Mouse (Mus musculus): ENCODE measurements at regions not wholly inside any gene's neighbourhood (a gene's known extent, or its start where the extent isn't known, plus 50 kb on each side); places are given as distances from the start of the nearest gene placed in this dataset.

DNA sequence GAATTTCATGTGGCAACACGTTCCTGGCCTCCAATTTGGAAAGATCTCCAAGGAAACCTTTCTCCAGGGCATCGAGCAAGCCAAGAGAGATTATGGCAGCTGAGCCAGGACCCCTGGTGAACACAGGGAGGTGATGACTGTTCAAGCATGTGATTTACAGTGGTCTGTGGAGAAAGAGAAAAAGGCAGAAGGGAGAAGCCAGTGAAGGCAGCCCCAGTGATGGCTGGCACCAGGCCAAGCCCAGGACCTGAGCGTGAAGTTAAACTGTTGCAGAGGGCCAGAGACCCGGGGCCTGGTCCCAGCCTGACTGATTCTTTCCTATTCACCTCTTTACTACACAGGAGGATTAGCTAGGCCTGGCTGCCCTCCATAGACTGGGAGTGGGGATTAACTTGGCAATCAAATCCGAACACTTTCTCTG lies 261.7 kb downstream of the Rybp start:
- Histone ChIP-seq H3K9me3 (no peaks in the 10 kb centered on the region), H3K4me3 (replicated peaks) (no peak overlapping the region), H3K36me3 (no peaks in the 10 kb centered on the region), H3K4me1 (no peaks in the 10 kb centered on the region), H3K4me2 (no peak overlapping the region), H3K27ac (no peak overlapping the region), H3K9ac (no peak overlapping the region), H3K27me3 (replicated peaks) (no peaks in the 10 kb centered on the region)
- ATAC-seq (ENCODE audit: insufficient read depth, low FRiP score, low read depth): peak; percentile 7; the same call in 1 of the 2 replicates
- WGBS: 58% methylated on average over 5 of the region's 5 CpGs

DNA sequence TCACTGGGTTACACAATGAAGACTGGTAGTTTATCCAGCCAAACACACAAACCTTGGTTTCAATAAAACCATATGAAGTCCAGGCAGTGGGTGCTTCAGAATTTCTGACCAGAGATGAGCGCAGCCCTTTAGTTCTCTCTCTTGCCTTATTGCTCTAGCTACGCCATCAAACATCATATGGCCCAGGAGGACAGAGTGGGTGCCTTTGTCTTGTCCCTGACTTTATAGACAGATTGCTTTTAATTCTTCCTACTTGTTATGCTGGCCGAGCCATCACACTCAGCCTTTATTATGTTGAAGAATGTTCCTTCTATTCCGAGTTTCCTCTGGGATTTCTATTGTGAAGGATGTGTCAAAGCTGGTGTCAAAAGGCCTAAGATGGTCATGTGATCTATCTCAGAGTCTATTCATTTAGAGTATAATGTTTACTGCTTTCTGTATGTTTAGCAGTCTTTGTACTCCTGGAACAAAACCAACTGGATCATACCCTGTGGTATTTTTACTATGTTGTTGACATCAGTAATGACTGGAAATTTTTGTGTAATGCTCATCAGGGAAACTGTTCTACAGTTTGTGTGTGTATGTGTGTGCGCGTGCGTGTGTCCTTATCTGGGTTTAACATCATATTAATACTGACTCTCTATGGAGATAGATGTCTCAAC lies 263.7 kb downstream of the Rybp start:
- H3K36me3 ChIP-seq: no peaks in the 10 kb centered on the region
- no peak overlapping the region for H3K27ac ChIP-seq
- no peak overlapping the region for H3K4me3 ChIP-seq (replicated peaks)
- no peaks in the 10 kb centered on the region for H3K9me3 ChIP-seq
- H3K4me2 ChIP-seq: no peak overlapping the region
- no peak for ATAC-seq (ENCODE audit: insufficient read depth, low FRiP score, low read depth)
- H3K9ac ChIP-seq: no peak overlapping the region
- H3K4me1 ChIP-seq: no peaks in the 10 kb centered on the region
- no peaks in the 10 kb centered on the region for H3K27me3 ChIP-seq (replicated peaks)
- 80% methylated on average over 7 of the region's 7 CpGs for WGBS

DNA sequence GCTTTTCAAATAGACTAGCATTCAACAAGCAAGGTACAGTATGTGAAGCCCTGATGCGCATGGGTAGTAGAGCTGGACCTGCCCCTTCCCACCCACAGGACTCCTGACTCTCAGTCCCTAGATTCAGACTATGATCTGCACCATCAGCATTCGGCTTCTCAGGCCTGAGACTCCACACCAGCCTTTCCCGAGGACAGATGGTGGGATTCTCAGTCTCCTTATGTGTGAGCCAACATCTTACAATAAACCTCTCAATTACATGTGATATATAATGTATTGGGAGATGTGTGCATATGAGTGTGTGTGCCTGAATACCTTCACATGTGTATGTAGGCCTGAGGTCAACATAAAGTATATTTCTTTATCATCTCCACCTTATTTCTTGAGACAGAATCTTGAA lies 268.3 kb downstream of the Rybp start:
- ATAC-seq (ENCODE audit: insufficient read depth, low FRiP score, low read depth): no peak
- no peak overlapping the region for H3K4me2 ChIP-seq
- no peak overlapping the region for H3K9ac ChIP-seq
- no peak overlapping the region for H3K27ac ChIP-seq
- no peaks in the 10 kb centered on the region for H3K27me3 ChIP-seq (replicated peaks)
- no peaks in the 10 kb centered on the region for H3K4me1 ChIP-seq
- H3K9me3 ChIP-seq: no peaks in the 10 kb centered on the region
- no peak overlapping the region for H3K4me3 ChIP-seq (replicated peaks)
- H3K36me3 ChIP-seq: no peaks in the 10 kb centered on the region
- 63% methylated on average over 3 of the region's 3 CpGs for WGBS

DNA sequence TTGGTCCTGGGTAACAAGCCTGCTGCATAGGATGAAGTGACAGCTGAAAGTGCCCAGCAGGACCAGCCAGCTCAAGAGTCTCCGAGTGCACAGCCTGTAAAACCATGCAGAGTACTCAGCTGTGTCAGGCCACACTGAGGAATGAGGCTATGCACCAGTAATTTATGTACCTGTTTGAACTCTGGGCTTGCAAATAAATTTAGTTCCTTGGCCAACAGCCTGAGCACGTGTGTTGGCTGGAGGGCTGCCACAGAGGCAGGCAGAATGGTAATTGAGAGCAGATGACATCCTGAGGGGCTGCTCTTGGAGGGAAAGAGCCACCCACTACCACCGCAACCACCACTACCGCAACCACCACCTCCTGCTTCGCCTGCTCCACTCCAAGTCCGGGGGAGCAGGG lies 273.3 kb downstream of the Rybp start:
- H3K27me3 ChIP-seq (replicated peaks): no peaks in the 10 kb centered on the region
- H3K9ac ChIP-seq: no peak overlapping the region
- H3K27ac ChIP-seq: no peak overlapping the region
- ATAC-seq (ENCODE audit: insufficient read depth, low FRiP score, low read depth): no peak
- H3K4me2 ChIP-seq: no peak overlapping the region
- 39% methylated on average over 6 of the region's 6 CpGs for whole genome bisulfite sequencing
- peaks cover 7% of the 10 kb centered on the region for H3K4me1 ChIP-seq
- H3K36me3 ChIP-seq: no peaks in the 10 kb centered on the region
- no peak overlapping the region for H3K4me3 ChIP-seq (replicated peaks)
- H3K9me3 ChIP-seq: no peaks in the 10 kb centered on the region

DNA sequence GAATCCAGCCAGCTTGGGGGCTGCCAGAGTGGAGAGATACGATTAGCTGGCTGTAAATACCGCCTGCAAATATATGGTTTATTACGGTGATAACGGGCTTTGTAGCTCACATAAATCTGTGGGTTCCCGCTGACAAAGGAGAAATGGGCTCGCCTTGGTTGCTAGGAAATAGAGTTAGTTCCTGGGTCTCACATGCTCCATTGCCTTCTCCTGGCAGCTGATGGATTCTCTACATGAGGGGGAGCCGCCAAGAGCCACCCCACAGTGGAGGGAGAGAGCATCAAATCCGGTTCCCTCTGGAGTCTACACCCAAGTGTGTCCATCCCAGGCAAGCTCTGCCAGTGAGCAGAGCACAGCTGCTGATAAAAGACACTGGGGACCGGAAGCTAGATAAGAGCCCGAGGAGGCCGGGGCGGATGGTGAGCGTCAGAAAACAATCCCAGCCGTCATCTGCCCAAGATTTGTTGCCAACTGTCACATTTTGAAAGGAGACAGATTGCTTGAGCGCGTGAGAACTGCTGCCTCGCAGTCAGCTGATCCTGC lies 275.7 kb downstream of the Rybp start:
- 7% methylated on average over 17 of the region's 17 CpGs for WGBS
- Histone ChIP-seq H3K4me3 (replicated peaks) (no peak overlapping the region), H3K36me3 (no peaks in the 10 kb centered on the region), H3K27ac (0 out of 2 replicates have a peak overlapping the region, but pooled peaks have one; percentile 16), H3K27me3 (replicated peaks) (no peaks in the 10 kb centered on the region), H3K4me2 (peak overlapping the region; percentile 40), H3K4me1 (peaks cover 7% of the 10 kb centered on the region), H3K9me3 (no peaks in the 10 kb centered on the region), H3K9ac (no peak overlapping the region)
- peak; percentile 68; the same call in 1 of the 2 replicates for ATAC-seq (ENCODE audit: insufficient read depth, low FRiP score, low read depth)

DNA sequence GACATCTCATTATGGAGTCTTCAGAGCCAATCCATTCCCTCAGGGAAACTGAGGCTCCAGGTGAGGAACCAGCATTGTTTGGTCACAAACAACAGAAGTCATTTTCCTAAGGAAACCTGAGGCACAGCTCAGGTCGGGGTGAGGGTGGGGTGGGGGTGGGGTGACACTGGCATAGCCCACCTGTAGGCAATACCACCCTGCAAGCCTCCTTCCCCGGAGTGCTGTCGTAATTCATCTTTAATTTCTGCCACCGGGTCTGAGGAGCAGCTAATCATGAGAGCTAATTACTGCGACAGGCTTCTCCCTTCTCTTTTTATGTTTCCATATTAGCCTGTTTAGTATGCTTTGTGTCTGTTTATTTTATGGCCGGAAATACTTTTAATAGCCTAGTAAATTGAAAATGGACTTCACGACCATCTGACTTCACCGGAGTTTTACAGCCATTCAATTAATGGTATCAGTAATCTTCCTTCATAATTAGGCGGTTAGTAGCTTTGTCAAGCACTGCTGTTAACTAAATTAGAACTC lies 276.3 kb downstream of the Rybp start:
- Histone ChIP-seq H3K4me2 (peak overlapping the region; percentile 40), H3K4me1 (peaks cover 7% of the 10 kb centered on the region), H3K4me3 (replicated peaks) (no peak overlapping the region), H3K9me3 (no peaks in the 10 kb centered on the region), H3K27ac (0 out of 2 replicates have a peak overlapping the region, but pooled peaks have one; percentile 16), H3K36me3 (no peaks in the 10 kb centered on the region), H3K27me3 (replicated peaks) (no peaks in the 10 kb centered on the region), H3K9ac (no peak overlapping the region)
- WGBS: 42% methylated on average over 9 of the region's 9 CpGs
- ATAC-seq (ENCODE audit: insufficient read depth, low FRiP score, low read depth): no peak

DNA sequence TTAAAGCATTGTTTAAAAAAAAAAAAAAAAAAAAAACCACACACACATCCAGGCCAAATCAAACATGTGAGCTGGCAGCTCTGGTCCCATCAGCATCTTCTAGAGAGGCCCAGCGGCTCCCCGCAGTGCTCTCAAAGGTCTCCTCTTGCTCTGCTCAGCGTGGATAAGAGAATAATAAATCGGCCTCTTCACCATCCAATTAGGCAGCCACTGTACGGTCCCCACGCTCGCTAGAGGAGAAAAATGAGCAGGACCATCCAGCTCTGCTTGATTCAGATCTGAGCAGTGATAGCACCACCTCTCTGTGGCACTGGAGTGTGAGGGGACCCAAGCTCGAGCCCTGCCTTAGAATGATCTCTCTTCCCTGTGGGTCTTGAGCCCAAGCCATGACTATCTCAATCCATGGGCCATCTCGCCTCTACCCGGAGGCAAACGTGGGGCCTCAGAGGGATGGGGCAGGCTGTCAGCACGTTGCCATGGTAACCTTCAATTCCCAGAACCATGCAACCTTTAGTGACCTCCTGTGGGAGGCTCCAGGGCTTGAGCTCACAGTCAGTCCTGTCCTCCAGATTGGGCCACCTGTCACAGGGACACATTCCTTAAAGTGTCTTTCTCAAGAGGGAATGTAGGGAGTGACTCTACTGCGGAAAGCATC lies 273.6 kb upstream of the Prok2 start:
- no peak overlapping the region for H3K27ac ChIP-seq
- no peaks in the 10 kb centered on the region for H3K36me3 ChIP-seq
- 56% methylated on average over 13 of the region's 13 CpGs for WGBS
- no peak for ATAC-seq (ENCODE audit: insufficient read depth, low FRiP score, low read depth)
- H3K4me3 ChIP-seq (replicated peaks): no peak overlapping the region
- H3K9me3 ChIP-seq: no peaks in the 10 kb centered on the region
- no peak overlapping the region for H3K9ac ChIP-seq
- 0 out of 2 replicates have a peak, but pooled peaks cover 6% of the 10 kb centered on the region for H3K27me3 ChIP-seq (replicated peaks)
- no peak overlapping the region for H3K4me2 ChIP-seq
- H3K4me1 ChIP-seq: peaks cover 9% of the 10 kb centered on the region

DNA sequence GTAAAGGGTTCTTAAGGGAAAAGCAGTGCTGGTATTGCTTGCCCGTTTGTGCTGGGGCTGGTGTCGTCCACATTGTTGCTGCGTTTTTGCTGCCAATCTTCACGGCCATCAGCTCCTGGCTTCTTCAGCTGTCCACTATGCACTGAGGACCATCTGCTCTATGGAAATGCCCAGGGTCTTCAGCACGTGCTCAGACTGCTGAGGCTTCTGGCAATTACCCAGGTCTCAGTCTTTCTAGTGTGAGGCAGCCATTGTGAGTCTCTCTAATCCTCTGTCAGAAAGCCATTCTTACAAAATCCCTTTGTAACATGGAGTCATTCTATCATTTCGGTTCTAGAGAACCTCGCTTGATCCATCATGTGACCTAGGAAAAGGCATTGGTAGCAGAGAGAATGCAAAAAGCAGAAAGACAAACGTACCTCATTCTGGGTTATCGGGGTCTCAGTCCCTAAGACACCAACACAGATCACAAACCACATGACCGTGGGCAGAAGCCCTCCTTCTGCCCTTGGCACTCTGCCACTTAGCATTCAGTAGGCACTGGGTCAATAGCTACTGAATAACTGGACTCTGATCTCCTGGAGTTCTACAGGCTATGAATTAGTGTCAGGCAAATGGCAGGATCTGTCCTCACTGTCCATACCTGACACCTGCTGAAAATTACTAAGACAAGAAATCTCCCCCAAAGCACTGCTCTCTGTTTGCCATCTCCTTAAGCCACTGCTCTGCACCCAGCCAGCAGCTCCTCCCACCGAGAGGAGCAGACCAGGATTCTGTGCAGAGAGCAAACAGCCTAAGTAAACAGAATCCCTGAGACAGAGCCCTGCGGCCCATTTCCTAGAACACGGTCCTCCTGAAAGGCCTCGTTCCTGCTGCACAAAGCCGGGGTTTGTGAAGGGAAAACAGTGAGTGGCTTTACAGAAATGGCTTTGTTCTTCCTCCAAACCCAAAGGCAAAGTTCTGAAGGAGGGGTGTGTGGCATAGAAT lies 270.1 kb upstream of the Prok2 start:
- no peaks in the 10 kb centered on the region for H3K27me3 ChIP-seq (replicated peaks)
- H3K27ac ChIP-seq: no peak overlapping the region
- no peak overlapping the region for H3K4me3 ChIP-seq (replicated peaks)
- peaks cover 22% of the 10 kb centered on the region for H3K4me1 ChIP-seq
- WGBS: 51% methylated on average over 15 of the region's 15 CpGs
- no peaks in the 10 kb centered on the region for H3K9me3 ChIP-seq
- no peak overlapping the region for H3K4me2 ChIP-seq
- ATAC-seq (ENCODE audit: insufficient read depth, low FRiP score, low read depth): peak; percentile 80
- H3K9ac ChIP-seq: no peak overlapping the region
- no peaks in the 10 kb centered on the region for H3K36me3 ChIP-seq

DNA sequence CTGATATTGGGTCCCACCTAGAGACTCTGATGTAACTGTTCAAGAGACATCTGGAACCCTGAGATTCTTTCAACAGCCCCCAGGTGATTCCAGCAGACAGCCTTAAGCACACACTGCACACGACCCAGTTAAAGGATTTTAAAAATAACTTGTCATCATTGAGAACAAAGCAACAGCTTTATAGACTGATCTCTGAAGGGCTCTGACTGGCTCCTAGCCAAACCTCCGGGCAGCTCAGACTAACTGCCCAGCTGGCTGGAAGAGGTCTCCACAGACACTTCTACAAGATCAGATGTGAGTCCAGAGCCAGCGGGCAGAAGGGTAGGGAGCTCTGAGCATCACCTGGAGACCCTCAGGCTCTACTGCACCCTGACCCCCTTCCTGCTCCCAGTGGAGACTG lies 267.8 kb upstream of the Prok2 start:
- Histone ChIP-seq H3K4me1 (peaks cover 30% of the 10 kb centered on the region), H3K4me2 (no peak overlapping the region), H3K9me3 (no peaks in the 10 kb centered on the region), H3K27me3 (replicated peaks) (no peaks in the 10 kb centered on the region), H3K9ac (no peak overlapping the region), H3K4me3 (replicated peaks) (no peak overlapping the region), H3K27ac (no peak overlapping the region), H3K36me3 (no peaks in the 10 kb centered on the region)
- ATAC-seq (ENCODE audit: insufficient read depth, low FRiP score, low read depth): no peak
- 31% methylated on average over 3 of the region's 3 CpGs for WGBS

DNA sequence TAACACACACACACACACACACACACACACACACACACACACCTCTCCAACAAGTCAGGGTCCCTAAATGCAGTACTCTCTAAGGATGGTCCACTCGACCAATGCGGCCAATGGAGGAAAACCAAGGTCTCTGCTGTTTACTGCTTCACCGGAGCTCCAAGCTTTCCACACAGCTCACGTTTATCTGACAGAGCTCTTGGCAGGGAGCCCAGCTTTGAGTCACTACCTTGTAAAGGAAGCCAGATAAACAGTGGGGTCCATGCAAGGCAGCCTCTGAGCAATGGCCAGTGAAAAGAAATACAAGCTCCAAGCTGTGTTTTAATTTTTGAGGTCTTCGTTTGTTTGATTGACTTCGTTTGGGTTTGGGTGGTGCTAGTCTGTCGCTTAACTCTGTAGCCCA lies 264.9 kb upstream of the Prok2 start:
- Histone ChIP-seq H3K4me1 (peaks cover 23% of the 10 kb centered on the region), H3K27me3 (replicated peaks) (no peaks in the 10 kb centered on the region), H3K9me3 (no peaks in the 10 kb centered on the region), H3K36me3 (no peaks in the 10 kb centered on the region), H3K4me2 (no peak overlapping the region), H3K4me3 (replicated peaks) (no peak overlapping the region), H3K9ac (no peak overlapping the region), H3K27ac (peak overlapping the region; percentile 77)
- WGBS: 17% methylated on average over 7 of the region's 7 CpGs
- peak; percentile 90 for ATAC-seq (ENCODE audit: insufficient read depth, low FRiP score, low read depth)

DNA sequence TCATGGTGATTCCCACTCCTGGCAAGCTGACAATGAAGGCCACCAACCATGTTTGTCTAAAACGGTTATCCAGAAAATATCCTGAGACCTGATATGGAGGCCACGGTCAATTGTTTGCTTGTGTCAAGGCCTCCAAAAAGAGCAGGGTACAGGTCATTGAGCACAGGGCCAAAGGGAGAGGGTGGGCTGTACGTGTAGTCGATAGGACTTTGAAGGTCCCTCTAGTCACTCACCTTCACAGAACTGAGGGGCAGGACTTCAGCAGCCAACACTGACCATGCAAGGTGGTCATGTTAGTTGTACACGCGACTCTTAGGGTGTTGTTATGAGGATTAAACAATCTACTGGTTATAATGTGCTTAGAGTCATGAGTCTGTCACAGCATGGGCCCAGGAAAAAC lies 264.4 kb upstream of the Prok2 start:
- no peak for ATAC-seq (ENCODE audit: insufficient read depth, low FRiP score, low read depth)
- WGBS: 68% methylated on average over 6 of the region's 6 CpGs

More for the DNA sequence above, 264.4 kb upstream of the Prok2 start:
- no peak overlapping the region for H3K9ac ChIP-seq
- H3K9me3 ChIP-seq: no peaks in the 10 kb centered on the region
- peak overlapping the region; percentile 73 for H3K27ac ChIP-seq
- no peaks in the 10 kb centered on the region for H3K36me3 ChIP-seq
- H3K4me3 ChIP-seq (replicated peaks): no peak overlapping the region
- H3K4me1 ChIP-seq: peaks cover 22% of the 10 kb centered on the region
- H3K4me2 ChIP-seq: no peak overlapping the region
- H3K27me3 ChIP-seq (replicated peaks): no peaks in the 10 kb centered on the region
